Mouse (Mus musculus): ENCODE data around the gene Vmn2r109. TPM values are rescaled to one million over a fixed set of nuclear protein-coding genes. Genes with fewer than 3 reads are reported as not detected.
"Not testable (repeated sequence)": the region's sequence is repeated elsewhere in the genome, so short reads cannot be mapped to it uniquely, and the experiment has no call there.

Gene Vmn2r109
- not detected for polyA plus RNA-seq (2012; fragmentation: generic; extraction: Trizol)
- long read RNA-seq, experiment 1 = 0 reads
- long read RNA-seq, experiment 2 = 0 reads

GRCm38 (mm10) chr17:20564656-20565055 lies at the start of gene Vmn2r109:
Vmn2r109 (minus strand) TSS chr17:20564756.
- Histone ChIP-seq H3K79me2 (ENCODE audit: control insufficient read depth, insufficient read depth) (no peaks in the 10 kb centered on the region), H3K4me3 (ENCODE audit: insufficient read depth, poor library complexity, severe bottlenecking) (no peak within 1 kb of the TSS), H3K36me3 (ENCODE audit: control insufficient read depth, insufficient read depth) (no peaks in the 10 kb centered on the region), H3ac (ENCODE audit: control insufficient read depth, insufficient read length, low read depth) (no peak within 1 kb of the TSS), H3K79me3 (ENCODE audit: low read depth) (no peaks in the 10 kb centered on the region), H3K27me3 (ENCODE audit: control insufficient read depth, insufficient read depth, insufficient read length) (no peaks in the 10 kb centered on the region)
- TF ChIP-seq CEBPB (IDR thresholded peaks at IDR 0.05; ENCODE audit: low read depth) (no peak), FOSL1 (IDR thresholded peaks at IDR 0.05; ENCODE audit: insufficient read depth, low read length, poor library complexity, severe bottlenecking) (no peak), CTCF (IDR thresholded peaks at IDR 0.05; ENCODE audit: control insufficient read depth, insufficient read depth, insufficient read length) (no peak), MYOG (IDR thresholded peaks at IDR 0.05; ENCODE audit: control insufficient read depth, extremely low read depth, insufficient read length) (no peak), MAX (IDR thresholded peaks at IDR 0.05) (no peak), MYOD1 (IDR thresholded peaks at IDR 0.05; ENCODE audit: control insufficient read depth, insufficient read length, low read depth) (no peak), USF1 (IDR thresholded peaks at IDR 0.05; ENCODE audit: low read depth) (no peak)

GRCm38 (mm10) chr17:20596323-20596722 lies 31.8 kb upstream of the Vmn2r109 start, which contains the start of gene Vmn2r110:
Vmn2r110 (minus strand) TSS chr17:20596423.
- Histone ChIP-seq H3K27me3 (ENCODE audit: control insufficient read depth, insufficient read depth, insufficient read length) (no peaks in the 10 kb centered on the region), H3ac (ENCODE audit: control insufficient read depth, insufficient read length, low read depth) (no peak within 1 kb of the TSS), H3K79me2 (ENCODE audit: control insufficient read depth, insufficient read depth) (no peaks in the 10 kb centered on the region), H3K4me3 (ENCODE audit: insufficient read depth, poor library complexity, severe bottlenecking) (no peak within 1 kb of the TSS), H3K79me3 (ENCODE audit: low read depth) (no peaks in the 10 kb centered on the region), H3K36me3 (ENCODE audit: control insufficient read depth, insufficient read depth) (no peaks in the 10 kb centered on the region)
- TF ChIP-seq MYOG (IDR thresholded peaks at IDR 0.05; ENCODE audit: control insufficient read depth, extremely low read depth, insufficient read length) = no peak
- no peak for TF ChIP-seq CEBPB (IDR thresholded peaks at IDR 0.05; ENCODE audit: low read depth)
- no peak for TF ChIP-seq FOSL1 (IDR thresholded peaks at IDR 0.05; ENCODE audit: insufficient read depth, low read length, poor library complexity, severe bottlenecking)
- no peak for TF ChIP-seq USF1 (IDR thresholded peaks at IDR 0.05; ENCODE audit: low read depth)
- TF ChIP-seq MYOD1 (IDR thresholded peaks at IDR 0.05; ENCODE audit: control insufficient read depth, insufficient read length, low read depth) = no peak
- no peak for TF ChIP-seq CTCF (IDR thresholded peaks at IDR 0.05; ENCODE audit: control insufficient read depth, insufficient read depth, insufficient read length)
- TF ChIP-seq MAX (IDR thresholded peaks at IDR 0.05) = no peak

GRCm38 (mm10) chr17:20508247-20508646 lies 56.3 kb downstream of the Vmn2r109 start:
- not testable (repeated sequence) for H3K79me3 ChIP-seq (ENCODE audit: low read depth); H3K4me3 ChIP-seq (ENCODE audit: insufficient read depth, poor library complexity, severe bottlenecking); H3K27me3 ChIP-seq (ENCODE audit: control insufficient read depth, insufficient read depth, insufficient read length); H3K36me3 ChIP-seq (ENCODE audit: control insufficient read depth, insufficient read depth); H3ac ChIP-seq (ENCODE audit: control insufficient read depth, insufficient read length, low read depth); H3K79me2 ChIP-seq (ENCODE audit: control insufficient read depth, insufficient read depth)

- Histone ChIP-seq H3K79me3 (ENCODE audit: low read depth) (no peaks in the 10 kb centered on the region), H3K36me3 (ENCODE audit: control insufficient read depth, insufficient read depth) (no peaks in the 10 kb centered on the region), H3K27me3 (ENCODE audit: control insufficient read depth, insufficient read depth, insufficient read length) (no peaks in the 10 kb centered on the region), H3K79me2 (ENCODE audit: control insufficient read depth, insufficient read depth) (no peaks in the 10 kb centered on the region), H3ac (ENCODE audit: control insufficient read depth, insufficient read length, low read depth) (no peak within 1 kb of the TSS), H3K4me3 (ENCODE audit: insufficient read depth, poor library complexity, severe bottlenecking) (no peak within 1 kb of the TSS)
- TF ChIP-seq MYOD1 (IDR thresholded peaks at IDR 0.05; ENCODE audit: control insufficient read depth, insufficient read length, low read depth) (no peak), MAX (IDR thresholded peaks at IDR 0.05) (no peak), USF1 (IDR thresholded peaks at IDR 0.05; ENCODE audit: low read depth) (no peak), CTCF (IDR thresholded peaks at IDR 0.05; ENCODE audit: control insufficient read depth, insufficient read depth, insufficient read length) (no peak), MYOG (IDR thresholded peaks at IDR 0.05; ENCODE audit: control insufficient read depth, extremely low read depth, insufficient read length) (no peak), CEBPB (IDR thresholded peaks at IDR 0.05; ENCODE audit: low read depth) (no peak), FOSL1 (IDR thresholded peaks at IDR 0.05; ENCODE audit: insufficient read depth, low read length, poor library complexity, severe bottlenecking) (no peak)
These were observed 66.7 kb downstream of the Vmn2r109 start, which contains the start of gene Vmn1r225 for GRCm38 (mm10) chr17:20497858-20498257. Vmn1r225 (plus strand) TSS chr17:20498158.

Other genes starting within 250 kb of the Vmn2r109 start
- not detected for gene Vmn2r107, start 219.5 kb downstream of the Vmn2r109 start, polyA plus RNA-seq (2012; fragmentation: generic; extraction: Trizol)
- not detected for gene Vmn1r224, start 150.6 kb downstream of the Vmn2r109 start, polyA plus RNA-seq (2012; fragmentation: generic; extraction: Trizol)
- not detected for gene Vmn2r108, start 83.4 kb downstream of the Vmn2r109 start, polyA plus RNA-seq (2012; fragmentation: generic; extraction: Trizol)
- not detected for gene Vmn1r225, start 66.6 kb downstream of the Vmn2r109 start, polyA plus RNA-seq (2012; fragmentation: generic; extraction: Trizol)
- gene Vmn2r110, start 31.7 kb upstream of the Vmn2r109 start, polyA plus RNA-seq (2012; fragmentation: generic; extraction: Trizol) = not detected
- gene Fpr-rs3, start 60.1 kb upstream of the Vmn2r109 start, polyA plus RNA-seq (2012; fragmentation: generic; extraction: Trizol) = not detected
- not detected for gene Vmn1r226, start 118.1 kb upstream of the Vmn2r109 start, polyA plus RNA-seq (2012; fragmentation: generic; extraction: Trizol)
- not detected for gene Vmn1r227, start 165.1 kb upstream of the Vmn2r109 start, polyA plus RNA-seq (2012; fragmentation: generic; extraction: Trizol)
- not detected for gene Vmn1r228, start 221.4 kb upstream of the Vmn2r109 start, polyA plus RNA-seq (2012; fragmentation: generic; extraction: Trizol)
- gene Vmn1r229, start 246.8 kb upstream of the Vmn2r109 start, polyA plus RNA-seq (2012; fragmentation: generic; extraction: Trizol) = not detected